Comparison of ENCODE assay signal across 13 mouse cellular contexts in genomic region chr10:69720899-69721490, GRCm38 (mm10).
DNase-seq lines count a peak whose midpoint lies in the region; ATAC-seq lines count a peak whose summit lies in the region.
"Had no signal": no experiment of that assay in that cellular context is flagged by ENCODE, and none has a peak within 500 bp of the region (broad histone marks: within the 10 kb centered on the region; RNA-seq: fewer than 3 reads in every experiment).

No protein-coding gene starts in this region.

- no peak overlapping the region for H3K9ac ChIP-seq in hindbrain, embryonic 11.5 days (ENCODE audit: low read depth, low read length)
- no peak overlapping the region for H3K9ac ChIP-seq in midbrain, embryonic 15.5 days
- H3K9ac ChIP-seq: embryonic facial prominence, embryonic 12.5 days; kidney, embryonic 15.5 days had no signal

- H3K9me3 ChIP-seq in hindbrain, embryonic 11.5 days (ENCODE audit: control insufficient read depth, low read length) = no peaks in the 10 kb centered on the region
- H3K9me3 ChIP-seq in midbrain, embryonic 15.5 days = no peaks in the 10 kb centered on the region
- no peaks in the 10 kb centered on the region for H3K9me3 ChIP-seq in limb, embryonic 10.5 days (replicated peaks)
- H3K9me3 ChIP-seq: embryonic facial prominence, embryonic 12.5 days; kidney, embryonic 15.5 days had no signal

- 51% methylated on average over 6 of the region's 6 CpGs for WGBS in hindbrain, embryonic 11.5 days
- 18% methylated on average over 6 of the region's 6 CpGs for WGBS in midbrain, embryonic 15.5 days
- 81% methylated on average over 6 of the region's 6 CpGs for WGBS in limb, embryonic 10.5 days

- H3K4me2 ChIP-seq in hindbrain, embryonic 11.5 days (replicated peaks; ENCODE audit: low read depth, low read length) = no peak overlapping the region
- 0 out of 2 replicates have a peak overlapping the region, but pooled peaks have one; percentile 30 for H3K4me2 ChIP-seq in midbrain, embryonic 15.5 days
- H3K4me2 ChIP-seq: embryonic facial prominence, embryonic 12.5 days had no signal

- no peaks in the 10 kb centered on the region for H3K36me3 ChIP-seq in hindbrain, embryonic 11.5 days (ENCODE audit: control insufficient read depth, insufficient read depth, low read length)
- no peaks in the 10 kb centered on the region for H3K36me3 ChIP-seq in midbrain, embryonic 15.5 days (replicated peaks)
- H3K36me3 ChIP-seq in limb, embryonic 10.5 days = no peaks in the 10 kb centered on the region
- H3K36me3 ChIP-seq: embryonic facial prominence, embryonic 12.5 days; kidney, embryonic 15.5 days had no signal

- DNase-seq in cerebellum, adult 18-20 months = peak; percentile 53 to 58
- DNase-seq in cerebellum, adult 8-10 months = no peak
- peak; percentile 73 for DNase-seq in Muller cell, postnatal 12 days (ENCODE audit: inconsistent ontology term)
- peak; percentile 19 for DNase-seq in hindbrain, embryonic 11.5 days (ENCODE audit: low spot score)
- no peak for DNase-seq in limb, embryonic 10.5 days (ENCODE audit: low spot score)
- DNase-seq in frontal cortex, adult 2 months (ENCODE audit: extremely low spot score in 1 of 2, low spot score in 1 of 2) = no peak
- DNase-seq: heart, adult 2 months; lung, adult 18-20 months; thymus, postnatal 14 days had no signal

- H3K4me3 ChIP-seq in hindbrain, embryonic 11.5 days (ENCODE audit: low read depth, low read length) = no peak overlapping the region
- no peak overlapping the region for H3K4me3 ChIP-seq in midbrain, embryonic 15.5 days
- H3K4me3 ChIP-seq in limb, embryonic 10.5 days = no peak overlapping the region
- H3K4me3 ChIP-seq: embryonic facial prominence, embryonic 12.5 days; heart, adult 2 months; kidney, embryonic 15.5 days had no signal

- peaks cover 3% of the 10 kb centered on the region; the same call in 1 of the 2 replicates for H3K4me1 ChIP-seq in hindbrain, embryonic 11.5 days (replicated peaks; ENCODE audit: control insufficient read depth, insufficient read depth, low read length)
- peaks cover 41% of the 10 kb centered on the region for H3K4me1 ChIP-seq in midbrain, embryonic 15.5 days
- peaks cover 20% of the 10 kb centered on the region for H3K4me1 ChIP-seq in limb, embryonic 10.5 days

- 0 out of 2 replicates have a peak overlapping the region, but pooled peaks have one; percentile 77 for H3K27ac ChIP-seq in hindbrain, embryonic 11.5 days (ENCODE audit: low read depth, low read length)
- H3K27ac ChIP-seq in midbrain, embryonic 15.5 days = peak overlapping the region; percentile 70
- no peak overlapping the region for H3K27ac ChIP-seq in limb, embryonic 10.5 days
- H3K27ac ChIP-seq: embryonic facial prominence, embryonic 12.5 days; heart, adult 2 months had no signal

- H3K27me3 ChIP-seq in hindbrain, embryonic 11.5 days (ENCODE audit: control insufficient read depth, insufficient read depth, low read length) = no peaks in the 10 kb centered on the region
- no peaks in the 10 kb centered on the region for H3K27me3 ChIP-seq in midbrain, embryonic 15.5 days (replicated peaks)
- H3K27me3 ChIP-seq in limb, embryonic 10.5 days (ENCODE audit: low read depth, poor library complexity, severe bottlenecking) = no peaks in the 10 kb centered on the region
- H3K27me3 ChIP-seq: embryonic facial prominence, embryonic 12.5 days; kidney, embryonic 15.5 days had no signal

- ATAC-seq in hindbrain, embryonic 11.5 days (ENCODE audit: low FRiP score) = peak; percentile 1; the same call in 1 of the 2 replicates
- peak; percentile 28 for ATAC-seq in midbrain, embryonic 15.5 days (replicated peaks)
- no peak for ATAC-seq in megakaryocyte-erythroid progenitor cell, adult 5-6 weeks (replicated peaks; ENCODE audit: low FRiP score, low TSS enrichment, poor library complexity, severe bottlenecking)

Comparison
In these comparisons a context has a peak if more than half of its experiments do, and no peak if none do; other contexts are left out.
1. DNase-seq: peak in cerebellum, adult 18-20 months (2 of 2), Muller cell, postnatal 12 days (single experiment) and hindbrain, embryonic 11.5 days (single experiment); none in cerebellum, adult 8-10 months (single experiment), limb, embryonic 10.5 days (single experiment) and frontal cortex, adult 2 months (0 of 2).